ENCODE assay signal across 8 mouse cellular contexts in genomic region chr3:90265932-90266741, GRCm38 (mm10). TPM values are rescaled to one million over a fixed set of nuclear protein-coding genes. Genes with fewer than 3 reads are reported as not detected.
DNase-seq lines count a peak whose midpoint lies in the region; ATAC-seq and TF ChIP-seq lines count a peak whose summit lies in the region.

No protein-coding gene starts in this region.

- peak overlapping the region; percentile 95 for H3K27ac ChIP-seq in kidney, adult 2 months (ENCODE audit: insufficient read depth, low read depth, low read length)
- peak overlapping the region; percentile 97 for H3K27ac ChIP-seq in embryonic facial prominence, embryonic 10.5 days (replicated peaks)
- H3K27ac ChIP-seq in heart, postnatal 0 days (ENCODE audit: low read depth): peak overlapping the region; percentile 95
- H3K27ac ChIP-seq in liver, embryonic 14.5 days: peak overlapping the region; percentile 57
- peak overlapping the region; percentile 93 for H3K27ac ChIP-seq in neural tube, embryonic 14.5 days (ENCODE audit: low read depth, low read length)

- 0 out of 2 replicates have a peak, but pooled peaks have one; percentile 23 for TF ChIP-seq EP300 in heart, postnatal 0 days (IDR thresholded peaks at IDR 0.05; ENCODE audit: low read depth)
- TF ChIP-seq EP300 in liver, embryonic 14.5 days (IDR thresholded peaks at IDR 0.05; ENCODE audit: low read depth): no peak

- no peak for DNase-seq in kidney, adult 2 months
- DNase-seq in kidney, adult 9 months: no peak
- no peak for DNase-seq in embryonic facial prominence, embryonic 10.5 days (ENCODE audit: low spot score)
- peak; percentile 85 for DNase-seq in heart, postnatal 0 days (ENCODE audit: low spot score)
- DNase-seq in liver, embryonic 14.5 days (ENCODE audit: low read depth in 3 of 3, low spot score in 3 of 3): peak in 1 of 3 experiments; percentile 30
- DNase-seq in layer of hippocampus, adult 11-12 months (ENCODE audit: low spot score): no peak
- DNase-seq in frontal cortex, postnatal 10 days (ENCODE audit: low spot score in 2 of 2): no peak

- H3K4me3 ChIP-seq in kidney, adult 2 months (ENCODE audit: insufficient read depth, low read depth, low read length): peak overlapping the region; percentile 76
- H3K4me3 ChIP-seq in embryonic facial prominence, embryonic 10.5 days: peak overlapping the region; percentile 82
- H3K4me3 ChIP-seq in heart, postnatal 0 days (ENCODE audit: low read depth, low read length): peak overlapping the region; percentile 88
- H3K4me3 ChIP-seq in liver, embryonic 14.5 days (ENCODE audit: insufficient read depth in 1 of 2, low read depth in 2 of 2, low read length in 2 of 2): peak overlapping the region; percentile 83 to 90
- H3K4me3 ChIP-seq in neural tube, embryonic 14.5 days (ENCODE audit: low read depth, low read length): peak overlapping the region; percentile 86

- H3K27me3 ChIP-seq in kidney, adult 2 months (replicated peaks; ENCODE audit: control insufficient read depth, insufficient read depth, low read length): no peaks in the 10 kb centered on the region
- no peaks in the 10 kb centered on the region for H3K27me3 ChIP-seq in embryonic facial prominence, embryonic 10.5 days (replicated peaks; ENCODE audit: low read depth, poor library complexity, severe bottlenecking)
- no peaks in the 10 kb centered on the region for H3K27me3 ChIP-seq in heart, postnatal 0 days (ENCODE audit: control insufficient read depth, insufficient read depth, low read length)
- H3K27me3 ChIP-seq in liver, embryonic 14.5 days (ENCODE audit: control insufficient read depth, insufficient read depth, low read length): no peaks in the 10 kb centered on the region
- no peaks in the 10 kb centered on the region for H3K27me3 ChIP-seq in neural tube, embryonic 14.5 days (ENCODE audit: control insufficient read depth, insufficient read depth, low read length)

- no peak for TF ChIP-seq CTCF in kidney, adult 2 months (conservative IDR thresholded peaks at IDR 0.05; ENCODE audit: insufficient read depth, insufficient read length, low read depth, low read length)
- no peak for TF ChIP-seq CTCF in heart, postnatal 0 days (IDR thresholded peaks at IDR 0.05; ENCODE audit: low read depth)
- TF ChIP-seq CTCF in liver, embryonic 14.5 days (IDR thresholded peaks at IDR 0.05; ENCODE audit: low read depth): no peak

- H3K4me2 ChIP-seq in heart, postnatal 0 days (ENCODE audit: low read depth, low read length): peak overlapping the region; percentile 77
- peak overlapping the region; percentile 99 for H3K4me2 ChIP-seq in liver, embryonic 14.5 days (ENCODE audit: low read depth)
- H3K4me2 ChIP-seq in neural tube, embryonic 14.5 days (ENCODE audit: low read depth, low read length): peak overlapping the region; percentile 65

- WGBS in kidney, adult 2 months: 27% methylated on average over 16 of the region's 16 CpGs
- 26% methylated on average over 16 of the region's 16 CpGs for WGBS in embryonic facial prominence, embryonic 10.5 days
- 12% methylated on average over 14 of the region's 16 CpGs for WGBS in heart, postnatal 0 days
- WGBS in liver, embryonic 14.5 days (ENCODE audit: insufficient replicate concordance): 7% methylated on average over 16 of the region's 16 CpGs
- WGBS in neural tube, embryonic 14.5 days: 26% methylated on average over 16 of the region's 16 CpGs

- peak overlapping the region; percentile 89 for H3K9ac ChIP-seq in heart, postnatal 0 days (replicated peaks; ENCODE audit: low read depth, low read length)
- peak overlapping the region; percentile 78 for H3K9ac ChIP-seq in liver, embryonic 14.5 days (replicated peaks)
- peak overlapping the region; percentile 93 for H3K9ac ChIP-seq in neural tube, embryonic 14.5 days (replicated peaks; ENCODE audit: low read depth, low read length)

- peak; percentile 67 for ATAC-seq in heart, postnatal 0 days (ENCODE audit: insufficient read depth, low read depth)
- peak; percentile 2; the same call in 1 of the 2 replicates for ATAC-seq in liver, embryonic 14.5 days (ENCODE audit: insufficient read depth)
- peak; percentile 39 for ATAC-seq in neural tube, embryonic 14.5 days (ENCODE audit: low read depth)

- H3K36me3 ChIP-seq in kidney, adult 2 months (ENCODE audit: control insufficient read depth, insufficient read depth, low read length): no peaks in the 10 kb centered on the region
- peaks cover 62% of the 10 kb centered on the region for H3K36me3 ChIP-seq in embryonic facial prominence, embryonic 10.5 days (replicated peaks)
- H3K36me3 ChIP-seq in heart, postnatal 0 days (replicated peaks; ENCODE audit: control insufficient read depth, insufficient read depth, low read length): peaks cover 47% of the 10 kb centered on the region
- H3K36me3 ChIP-seq in liver, embryonic 14.5 days (replicated peaks; ENCODE audit: control insufficient read depth, insufficient read depth, low read depth): peaks cover 6% of the 10 kb centered on the region; the same call in 1 of the 2 replicates
- H3K36me3 ChIP-seq in neural tube, embryonic 14.5 days (ENCODE audit: control insufficient read depth, insufficient read depth, low read length): peaks cover 26% of the 10 kb centered on the region

- H3K9me3 ChIP-seq in embryonic facial prominence, embryonic 10.5 days: no peaks in the 10 kb centered on the region
- H3K9me3 ChIP-seq in heart, postnatal 0 days (replicated peaks; ENCODE audit: control insufficient read depth, low read length): no peaks in the 10 kb centered on the region
- no peaks in the 10 kb centered on the region for H3K9me3 ChIP-seq in liver, embryonic 14.5 days (ENCODE audit: control insufficient read depth, low read length)
- no peaks in the 10 kb centered on the region for H3K9me3 ChIP-seq in neural tube, embryonic 14.5 days (ENCODE audit: control insufficient read depth, low read length)

- H3K4me1 ChIP-seq in kidney, adult 2 months (ENCODE audit: control insufficient read depth, insufficient read depth, low read length): peaks cover 7% of the 10 kb centered on the region; the same call in 1 of the 2 replicates
- H3K4me1 ChIP-seq in embryonic facial prominence, embryonic 10.5 days: peaks cover 24% of the 10 kb centered on the region
- peaks cover 10% of the 10 kb centered on the region for H3K4me1 ChIP-seq in heart, postnatal 0 days (ENCODE audit: control insufficient read depth, insufficient read depth)
- H3K4me1 ChIP-seq in liver, embryonic 14.5 days (replicated peaks; ENCODE audit: control insufficient read depth in 2 of 2, insufficient read depth in 2 of 2, low read length in 1 of 2): peaks cover 6 to 23% of the 10 kb centered on the region in 2 experiments
- peaks cover 7% of the 10 kb centered on the region for H3K4me1 ChIP-seq in neural tube, embryonic 14.5 days (ENCODE audit: control insufficient read depth, insufficient read depth, low read length)

- TF ChIP-seq POLR2A in kidney, adult 2 months (IDR thresholded peaks at IDR 0.05; ENCODE audit: low read depth, low read length): no peak

RNA-seq across cellular contexts. Expression of gene Dennd4b, which starts 1.2 kb away (rescaled TPM):
- 12.3 and 13.6 TPM in 2 replicates for polyA plus RNA-seq in kidney, adult 2 months (2012; rRNA removed)
- 4.3 and 5.3 TPM in 2 replicates for polyA plus RNA-seq in embryonic facial prominence, embryonic 10.5 days (2016; fragmentation: Nextera tagmentation; extraction: Ambion mirVana)
- total RNA-seq in heart, postnatal 0 days (2014; rRNA removed; ENCODE audit: low replicate concordance): 18.4 and 32.6 TPM in 2 replicates
- 3.4 and 4.6 TPM in 2 replicates for polyA plus RNA-seq in heart, postnatal 0 days (2015; fragmentation: Nextera tagmentation; extraction: Ambion mirVana)
- polyA plus RNA-seq in liver, embryonic 14.5 days (2012; rRNA removed): 3.9 and 4.6 TPM in 2 replicates
- 1.0 and 1.6 TPM in 2 replicates for polyA plus RNA-seq in liver, embryonic 14.5 days (2014; fragmentation: Nextera tagmentation; extraction: Ambion mirVana)
- 7.3 and 8.5 TPM in 2 replicates for polyA plus RNA-seq in neural tube, embryonic 14.5 days (2014; fragmentation: Nextera tagmentation; extraction: Ambion mirVana)

RNA-seq across cellular contexts. Expression of gene Crtc2, which starts 12.2 kb away (rescaled TPM):
- polyA plus RNA-seq in kidney, adult 2 months (2012; rRNA removed): 48.2 and 57.6 TPM in 2 replicates
- 26.1 and 26.8 TPM in 2 replicates for polyA plus RNA-seq in embryonic facial prominence, embryonic 10.5 days (2016; fragmentation: Nextera tagmentation; extraction: Ambion mirVana)
- total RNA-seq in heart, postnatal 0 days (2014; rRNA removed; ENCODE audit: low replicate concordance): 11.6 and 17.8 TPM in 2 replicates
- 6.3 and 7.2 TPM in 2 replicates for polyA plus RNA-seq in heart, postnatal 0 days (2015; fragmentation: Nextera tagmentation; extraction: Ambion mirVana)
- polyA plus RNA-seq in liver, embryonic 14.5 days (2012; rRNA removed): 7.6 and 8.9 TPM in 2 replicates
- 3.2 TPM in 2 replicates for polyA plus RNA-seq in liver, embryonic 14.5 days (2014; fragmentation: Nextera tagmentation; extraction: Ambion mirVana)
- 11.6 and 12.6 TPM in 2 replicates for polyA plus RNA-seq in neural tube, embryonic 14.5 days (2014; fragmentation: Nextera tagmentation; extraction: Ambion mirVana)

RNA-seq across cellular contexts. Expression of gene Slc39a1, which starts 18.2 kb away (rescaled TPM):
- 71.3 and 74.2 TPM in 2 replicates for polyA plus RNA-seq in kidney, adult 2 months (2012; rRNA removed)
- 60.9 and 64.2 TPM in 2 replicates for polyA plus RNA-seq in embryonic facial prominence, embryonic 10.5 days (2016; fragmentation: Nextera tagmentation; extraction: Ambion mirVana)
- 157 and 158 TPM in 2 replicates for total RNA-seq in heart, postnatal 0 days (2014; rRNA removed; ENCODE audit: low replicate concordance)
- polyA plus RNA-seq in heart, postnatal 0 days (2015; fragmentation: Nextera tagmentation; extraction: Ambion mirVana): 93.3 and 95.5 TPM in 2 replicates
- polyA plus RNA-seq in liver, embryonic 14.5 days (2012; rRNA removed): 9.8 and 10.8 TPM in 2 replicates
- polyA plus RNA-seq in liver, embryonic 14.5 days (2014; fragmentation: Nextera tagmentation; extraction: Ambion mirVana): 24.1 and 24.9 TPM in 2 replicates
- 41.2 and 46.0 TPM in 2 replicates for polyA plus RNA-seq in neural tube, embryonic 14.5 days (2014; fragmentation: Nextera tagmentation; extraction: Ambion mirVana)

RNA-seq across cellular contexts. Expression of gene Creb3l4, which starts 22.8 kb away (rescaled TPM):
- 1.0 and 1.5 TPM in 2 replicates for polyA plus RNA-seq in kidney, adult 2 months (2012; rRNA removed)
- polyA plus RNA-seq in embryonic facial prominence, embryonic 10.5 days (2016; fragmentation: Nextera tagmentation; extraction: Ambion mirVana): 4.2 and 6.1 TPM in 2 replicates
- total RNA-seq in heart, postnatal 0 days (2014; rRNA removed; ENCODE audit: low replicate concordance): 2.4 TPM in 1 of 2 replicates, not detected in the other
- polyA plus RNA-seq in heart, postnatal 0 days (2015; fragmentation: Nextera tagmentation; extraction: Ambion mirVana): 1.2 TPM in 2 replicates
- 0.15 and 0.27 TPM in 2 replicates for polyA plus RNA-seq in liver, embryonic 14.5 days (2012; rRNA removed)
- polyA plus RNA-seq in liver, embryonic 14.5 days (2014; fragmentation: Nextera tagmentation; extraction: Ambion mirVana): 0.24 and 0.28 TPM in 2 replicates
- polyA plus RNA-seq in neural tube, embryonic 14.5 days (2014; fragmentation: Nextera tagmentation; extraction: Ambion mirVana): 1.3 and 2.4 TPM in 2 replicates

RNA-seq across cellular contexts. Expression of gene Gatad2b, which starts 26.8 kb away (rescaled TPM):
- 18.5 and 18.6 TPM in 2 replicates for polyA plus RNA-seq in kidney, adult 2 months (2012; rRNA removed)
- 13.6 and 15.7 TPM in 2 replicates for polyA plus RNA-seq in embryonic facial prominence, embryonic 10.5 days (2016; fragmentation: Nextera tagmentation; extraction: Ambion mirVana)
- 14.1 and 25.3 TPM in 2 replicates for total RNA-seq in heart, postnatal 0 days (2014; rRNA removed; ENCODE audit: low replicate concordance)
- 5.8 and 6.4 TPM in 2 replicates for polyA plus RNA-seq in heart, postnatal 0 days (2015; fragmentation: Nextera tagmentation; extraction: Ambion mirVana)
- polyA plus RNA-seq in liver, embryonic 14.5 days (2012; rRNA removed): 4.4 and 5.6 TPM in 2 replicates
- polyA plus RNA-seq in liver, embryonic 14.5 days (2014; fragmentation: Nextera tagmentation; extraction: Ambion mirVana): 2.2 and 3.2 TPM in 2 replicates
- polyA plus RNA-seq in neural tube, embryonic 14.5 days (2014; fragmentation: Nextera tagmentation; extraction: Ambion mirVana): 14.3 and 21.6 TPM in 2 replicates

Comparison
In these comparisons a context has a peak if more than half of its experiments do, and no peak if none do; other contexts are left out.
1. ATAC-seq: peak in every context shown above with its lines; median percentile 67 in heart, postnatal 0 days; 39 in neural tube, embryonic 14.5 days; 2 in liver, embryonic 14.5 days.